Mouse (Mus musculus): ENCODE data around the gene Snx9.

GRCm38 (mm10) chr17:5799396-5800021 is 41.6 kb upstream of the Snx9 start:
- TF ChIP-seq CTCF (IDR thresholded peaks at IDR 0.05; ENCODE audit: borderline replicate concordance, extremely low read depth, insufficient read depth, insufficient read length) (no peak), POLR2A (IDR thresholded peaks at IDR 0.05; ENCODE audit: borderline replicate concordance, extremely low read depth, insufficient read depth, insufficient read length, poor library complexity, severe bottlenecking) (no peak)

Measured in brain, embryonic 14.5 days (tissue).